Mouse (Mus musculus) heart, embryonic 13.5 days (tissue): ENCODE data around the gene Pdha2. TPM values are rescaled to one million over a fixed set of nuclear protein-coding genes. Genes with fewer than 3 reads are reported as not detected.

Experiments
- ATAC-seq: fragments of 200-750 bp; cut with Nextera tagmentation; 2 replicates; pipeline ENCODE4 v1.8.0; 2017; ENCODE audit warnings: moderate TSS enrichment; ENCODE audit not compliant: insufficient number of reproducible peaks, low FRiP score, low TSS enrichment; ENCODE audit errors: extremely low read depth
- H3K27ac ChIP-seq: fragments of 300-500 bp; sonication (generic); replicated peaks from 2 replicates; pipeline ENCODE4 v1.5.1; 2015; ENCODE audit warnings: moderate library complexity, mild to moderate bottlenecking, inconsistent platforms
- H3K27me3 ChIP-seq: fragments of 300-500 bp; sonication (generic); replicated peaks from 2 replicates; pipeline ENCODE4 v1.6.1; 2015; ENCODE audit warnings: mild to moderate bottlenecking, inconsistent platforms
- H3K36me3 ChIP-seq: fragments of 300-500 bp; sonication (generic); 2 replicates; pipeline ENCODE4 v1.6.1; 2015; ENCODE audit warnings: mild to moderate bottlenecking, inconsistent platforms
- H3K4me1 ChIP-seq: fragments of 300-500 bp; sonication (generic); 2 replicates; pipeline ENCODE4 v1.6.1; 2015; ENCODE audit warnings: inconsistent platforms
- H3K4me2 ChIP-seq: fragments of 300-500 bp; sonication (generic); 2 replicates; pipeline ENCODE4 v1.6.1; 2015; ENCODE audit warnings: inconsistent platforms, mild to moderate bottlenecking, moderate library complexity
- H3K4me3 ChIP-seq: fragments of 300-500 bp; sonication (generic); 2 replicates; pipeline ENCODE4 v1.5.1; 2015; ENCODE audit warnings: moderate library complexity, mild to moderate bottlenecking, inconsistent platforms
- H3K9ac ChIP-seq: fragments of 300-500 bp; sonication (generic); 2 replicates; pipeline ENCODE4 v1.6.1; 2015; ENCODE audit warnings: inconsistent platforms, mild to moderate bottlenecking, moderate library complexity
- H3K9me3 ChIP-seq: fragments of 300-500 bp; sonication (generic); 2 replicates; pipeline ENCODE4 v1.6.1; 2016; ENCODE audit warnings: inconsistent platforms
- WGBS: fragments of 180-500 bp; shearing (Covaris S2); methylation state at CpG from one replicate; pipeline ENCODE4 v1.1.7; 2015; ENCODE audit warnings: mixed read lengths; 5-methylcytosine and 5-hydroxymethylcytosine counted together
- polyA plus RNA-seq: library from polyadenylated mRNA; unstranded; fragments of >200 nt; fragmentation: Nextera tagmentation; extraction: Ambion mirVana; gene quantifications from 2 replicates; pipeline ENCODE4 v1.2.1, GENCODE M21; 2015

Gene Pdha2
- polyA plus RNA-seq, 1 experiment from 2014 or later, result not detected

DNA sequence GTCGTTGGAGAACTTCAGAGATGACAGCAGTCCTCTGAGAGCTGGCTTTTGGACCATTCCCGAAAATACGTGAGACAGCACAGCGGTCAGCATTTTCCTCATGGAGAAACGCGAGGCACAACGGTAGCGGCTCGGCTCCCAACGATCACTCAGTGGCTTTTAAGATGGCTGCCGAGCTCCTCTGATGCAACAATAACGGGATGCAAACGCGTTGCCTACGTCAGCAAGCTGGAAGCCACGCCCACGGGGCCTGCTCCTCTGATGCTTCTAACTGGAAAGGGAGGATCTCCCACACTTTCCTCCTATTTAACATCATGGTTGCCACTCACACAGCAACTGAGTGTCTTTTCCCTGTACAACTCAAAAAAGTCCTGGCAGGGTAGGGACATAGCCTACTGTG lies 511 bp downstream of the Pdha2 start:
- Histone ChIP-seq H3K27me3 (no peaks in the 10 kb centered on the region), H3K4me3 (no peak overlapping the region), H3K9me3 (no peaks in the 10 kb centered on the region), H3K27ac (no peak overlapping the region), H3K4me2 (no peak overlapping the region), H3K36me3 (no peaks in the 10 kb centered on the region), H3K9ac (no peak overlapping the region), H3K4me1 (no peaks in the 10 kb centered on the region)
- 86% methylated on average over 17 of the region's 17 CpGs for WGBS
- no peak for ATAC-seq

DNA sequence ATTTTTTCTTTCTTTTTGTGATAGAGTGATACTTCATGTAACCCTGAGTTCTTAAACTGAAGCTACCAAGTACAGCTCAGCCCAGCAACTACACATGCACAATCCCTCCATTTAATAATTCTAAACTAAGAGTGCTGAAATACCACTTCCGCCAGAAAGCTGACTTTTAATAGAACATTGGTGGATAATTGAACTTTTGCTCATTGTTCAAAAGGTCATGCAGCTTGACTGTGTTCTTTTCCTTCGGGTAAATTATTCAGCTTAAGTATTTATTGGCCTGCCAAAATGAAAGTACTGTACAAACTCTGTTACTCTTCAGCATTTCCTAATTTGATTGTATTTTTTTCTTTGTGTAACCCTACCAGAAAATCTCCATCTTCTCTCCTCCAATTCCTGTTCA lies 10.4 kb downstream of the Pdha2 start:
- H3K4me1 ChIP-seq, result no peaks in the 10 kb centered on the region
- no peak for ATAC-seq
- H3K4me2 ChIP-seq, result no peak overlapping the region
- WGBS, result 62% methylated on average over 2 of the region's 2 CpGs
- H3K27me3 ChIP-seq, result no peaks in the 10 kb centered on the region
- no peak overlapping the region for H3K9ac ChIP-seq
- no peak overlapping the region for H3K27ac ChIP-seq
- H3K9me3 ChIP-seq, result no peaks in the 10 kb centered on the region
- H3K36me3 ChIP-seq, result no peaks in the 10 kb centered on the region
- H3K4me3 ChIP-seq, result no peak overlapping the region

DNA sequence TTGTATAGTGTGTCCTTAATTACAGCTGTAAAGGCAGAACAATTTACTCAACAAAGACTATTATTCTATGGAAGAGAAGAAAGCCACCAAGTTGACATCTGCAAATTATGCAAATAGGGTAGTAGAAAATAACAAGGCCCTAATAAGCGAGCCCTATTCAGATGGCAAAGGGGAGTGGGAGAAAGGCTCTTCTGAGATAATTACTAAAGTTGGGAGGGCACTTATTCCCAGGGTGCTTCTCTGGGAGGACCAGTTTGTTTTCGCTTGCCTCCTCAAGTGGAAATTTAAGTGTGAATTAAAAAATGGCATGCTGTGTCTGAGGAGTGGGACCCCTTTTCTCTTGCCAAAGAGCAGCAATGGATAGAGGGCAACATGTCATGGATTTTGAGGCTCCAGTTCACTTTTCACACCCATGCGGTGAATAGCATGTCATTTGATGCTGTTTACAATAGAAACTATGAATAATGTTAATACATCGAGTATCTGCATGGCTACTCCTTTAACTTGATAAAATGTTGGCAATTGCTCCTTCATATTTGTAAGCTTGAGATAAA lies 14.8 kb downstream of the Pdha2 start:
- no peaks in the 10 kb centered on the region for H3K9me3 ChIP-seq
- no peak overlapping the region for H3K4me2 ChIP-seq
- H3K36me3 ChIP-seq, result no peaks in the 10 kb centered on the region
- no peak overlapping the region for H3K9ac ChIP-seq
- 71% methylated on average over 4 of the region's 4 CpGs for WGBS
- H3K4me1 ChIP-seq, result no peaks in the 10 kb centered on the region
- H3K27me3 ChIP-seq, result no peaks in the 10 kb centered on the region
- H3K27ac ChIP-seq, result no peak overlapping the region
- ATAC-seq, result no peak
- no peak overlapping the region for H3K4me3 ChIP-seq

DNA sequence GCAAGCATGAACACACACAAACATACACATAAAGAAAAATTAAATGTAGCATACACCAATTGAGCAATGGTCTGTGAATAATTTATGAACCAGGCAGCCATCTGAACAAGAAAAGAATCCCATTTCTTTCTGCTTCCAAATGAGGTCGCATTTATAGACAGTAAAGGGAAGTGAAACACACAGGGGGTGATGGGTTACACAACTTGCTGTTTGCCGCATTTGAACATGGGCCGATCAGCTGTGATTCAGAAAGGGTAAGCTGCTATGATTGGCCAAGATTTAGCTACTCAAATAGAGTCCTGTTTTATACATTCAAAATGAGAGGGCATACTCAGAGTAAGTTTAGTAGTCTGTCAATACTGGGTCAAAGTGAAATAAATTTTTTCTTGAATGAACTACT lies 20.5 kb downstream of the Pdha2 start:
- no peaks in the 10 kb centered on the region for H3K27me3 ChIP-seq
- no peak overlapping the region for H3K27ac ChIP-seq
- no peak overlapping the region for H3K9ac ChIP-seq
- no peak overlapping the region for H3K4me3 ChIP-seq
- no peak overlapping the region for H3K4me2 ChIP-seq
- ATAC-seq, result no peak
- WGBS, result 72% methylated on average over 3 of the region's 3 CpGs
- no peaks in the 10 kb centered on the region for H3K4me1 ChIP-seq
- no peaks in the 10 kb centered on the region for H3K9me3 ChIP-seq
- no peaks in the 10 kb centered on the region for H3K36me3 ChIP-seq

DNA sequence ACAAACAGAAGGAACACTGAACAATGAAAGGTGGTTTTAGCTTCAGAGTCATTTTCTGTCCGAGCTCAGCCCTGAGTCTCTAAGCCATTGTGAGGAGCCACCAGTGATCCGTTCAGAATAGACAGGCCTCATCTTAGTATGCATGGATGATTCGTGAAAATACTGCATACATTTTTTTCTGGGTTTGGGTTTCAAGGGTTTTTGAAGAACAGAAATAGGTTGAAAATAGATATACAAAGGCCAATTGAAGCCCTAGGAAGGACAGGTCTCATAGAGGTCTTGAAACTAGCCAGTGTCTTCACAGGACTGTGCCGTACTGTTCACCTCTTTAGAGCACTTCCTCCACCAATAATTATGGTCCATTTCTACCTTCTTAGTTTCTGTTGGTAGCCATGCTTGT lies 21.7 kb downstream of the Pdha2 start:
- ATAC-seq, result no peak
- no peak overlapping the region for H3K27ac ChIP-seq
- WGBS, result 72% methylated on average over 4 of the region's 4 CpGs

DNA sequence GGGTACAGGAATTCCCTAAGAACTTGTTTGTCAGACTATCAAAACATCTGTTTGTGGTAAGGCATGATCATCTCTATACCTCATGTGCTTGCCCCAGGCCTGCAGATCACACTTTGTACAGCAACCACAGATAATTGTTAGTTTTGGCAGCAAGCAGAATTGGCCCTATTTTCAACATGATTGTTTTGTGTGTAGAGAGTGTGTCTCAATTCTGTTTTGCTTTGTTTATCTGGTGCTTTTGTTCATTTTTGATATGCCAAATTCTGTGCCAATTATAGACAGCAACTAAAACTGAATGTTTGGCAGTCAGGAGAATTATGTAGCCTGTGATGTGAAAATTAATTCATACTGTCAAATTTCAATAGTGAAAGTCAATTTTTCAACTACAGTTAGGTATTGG lies 51.2 kb downstream of the Pdha2 start:
- Histone ChIP-seq H3K9ac (no peak overlapping the region), H3K36me3 (no peaks in the 10 kb centered on the region), H3K27ac (no peak overlapping the region), H3K4me1 (no peaks in the 10 kb centered on the region), H3K9me3 (no peaks in the 10 kb centered on the region), H3K4me3 (no peak overlapping the region), H3K4me2 (no peak overlapping the region), H3K27me3 (no peaks in the 10 kb centered on the region)
- ATAC-seq, result no peak

More for the DNA sequence above, 21.7 kb downstream of the Pdha2 start:
- Histone ChIP-seq H3K4me1 (no peaks in the 10 kb centered on the region), H3K27me3 (no peaks in the 10 kb centered on the region), H3K9ac (no peak overlapping the region), H3K36me3 (no peaks in the 10 kb centered on the region), H3K9me3 (no peaks in the 10 kb centered on the region), H3K4me3 (no peak overlapping the region), H3K4me2 (no peak overlapping the region)
